Mouse (Mus musculus) skeletal muscle tissue, adult 2 months (tissue): ENCODE data around the gene Msh5.
"Not testable (repeated sequence)": the region's sequence is repeated elsewhere in the genome, so short reads cannot be mapped to it uniquely, and the experiment has no call there.

Source experiments
- DNase-seq: peaks from one replicate; pipeline ENCODE4 v3.0.0-alpha.2; 2012; ENCODE audit warnings: low read depth, low spot score

Msh5 gene

GRCm38 (mm10) chr17:35002153-35002865 is 44.2 kb downstream of the Msh5 start:
- DNase-seq: no peak

GRCm38 (mm10) chr17:35001452-35002152 is 44.9 kb downstream of the Msh5 start:
- DNase-seq: no peak

GRCm38 (mm10) chr17:35000717-35001451 is 45.7 kb downstream of the Msh5 start, which contains the start of gene Vars:
Vars (plus strand) TSS chr17:35000987.
- peak; percentile 57 for DNase-seq

GRCm38 (mm10) chr17:34999871-35000716 is 46.5 kb downstream of the Msh5 start:
- not testable (repeated sequence) for DNase-seq

- no peak for DNase-seq
Measured at GRCm38 (mm10) chr17:34998526-34999430, 47.8 kb downstream of the Msh5 start.

GRCm38 (mm10) chr17:34997142-34997483 is 49.4 kb downstream of the Msh5 start:
- DNase-seq: no peak

- DNase-seq: no peak
Measured at GRCm38 (mm10) chr17:34996411-34997141, 50.0 kb downstream of the Msh5 start.

GRCm38 (mm10) chr17:34995927-34996326 is 50.6 kb downstream of the Msh5 start:
- DNase-seq: not testable (repeated sequence)

GRCm38 (mm10) chr17:34995192-34995591 is 51.4 kb downstream of the Msh5 start:
- DNase-seq: not testable (repeated sequence)

- no peak for DNase-seq
Measured at GRCm38 (mm10) chr17:34994751-34995150, 51.8 kb downstream of the Msh5 start.

- DNase-seq: no peak
Measured at GRCm38 (mm10) chr17:34984218-34984617, 62.3 kb downstream of the Msh5 start.

GRCm38 (mm10) chr17:34982328-34982727 is 64.2 kb downstream of the Msh5 start:
- no peak for DNase-seq

GRCm38 (mm10) chr17:34981690-34982180 is 64.8 kb downstream of the Msh5 start, which contains the start of gene Lsm2:
Lsm2 (plus strand) TSS chr17:34981862.
- peak; percentile 92 for DNase-seq

- peak; percentile 65 for DNase-seq
Measured at GRCm38 (mm10) chr17:34980655-34981054, 65.9 kb downstream of the Msh5 start.

GRCm38 (mm10) chr17:34979631-34980030 is 66.9 kb downstream of the Msh5 start:
- no peak for DNase-seq
